In genomic region chr14:31604916-31605315, GRCm38 (mm10) we compare ENCODE assay signal across 10 mouse cellular contexts. TPM values are rescaled to one million over a fixed set of nuclear protein-coding genes. Genes with fewer than 3 reads are reported as not detected.
DNase-seq lines count a peak whose midpoint lies in the region; TF ChIP-seq lines count a peak whose summit lies in the region.
"Had no signal": no experiment of that assay in that cellular context is flagged by ENCODE, and none has a peak within 500 bp of the region (broad histone marks: within the 10 kb centered on the region; RNA-seq: fewer than 3 reads in every experiment).

No protein-coding gene starts in this region.

- no peak overlapping the region for H3K4me3 ChIP-seq in layer of hippocampus, adult 2 months
- H3K4me3 ChIP-seq: liver, embryonic 13.5 days had no signal

- no peak overlapping the region for H3K27ac ChIP-seq in layer of hippocampus, adult 2 months

- DNase-seq in layer of hippocampus, adult 2 months (ENCODE audit: low spot score in 2 of 2), result no peak
- DNase-seq in layer of hippocampus, postnatal 14 days (ENCODE audit: low spot score in 2 of 2), result no peak
- peak; percentile 60 for DNase-seq in adipocyte (ENCODE audit: low spot score)
- peak; percentile 25 to 40 for DNase-seq in cerebellum, postnatal 36 days
- DNase-seq in naive thymus-derived CD4-positive, alpha-beta T cell, adult 2 months (ENCODE audit: low read depth), result peak; percentile 25
- no peak for DNase-seq in urinary bladder, postnatal 36 days (ENCODE audit: low spot score in 2 of 2)
- no peak for DNase-seq in urinary bladder, postnatal 10 days (ENCODE audit: low spot score)
- no peak for DNase-seq in spleen, adult 12 weeks (ENCODE audit: low spot score)
- DNase-seq: liver, embryonic 13.5 days had no signal

- TF ChIP-seq CTCF in layer of hippocampus, adult 2 months (conservative IDR thresholded peaks at IDR 0.05), result peak; percentile 68

RNA-seq across cellular contexts. Expression of gene Colq, which starts 13.8 kb away (rescaled TPM):
- under 1 TPM in 1 of 2 experiments, not detected in 1; 0.41 TPM for total RNA-seq in layer of hippocampus, adult 2 months (2021)
- total RNA-seq in layer of hippocampus, postnatal 14 days (2021), result under 1 TPM; 0.32 to 0.43 TPM
- total RNA-seq: adrenal gland, postnatal 36 days had no signal

RNA-seq across cellular contexts. Expression of gene Gm49387, which starts 35.8 kb away (rescaled TPM):
- under 1 TPM in 1 of 2 experiments, not detected in 1; 0.95 TPM for total RNA-seq in layer of hippocampus, adult 2 months (2021)
- total RNA-seq in layer of hippocampus, postnatal 14 days (2021), result not detected
- total RNA-seq: adrenal gland, postnatal 36 days had no signal

RNA-seq across cellular contexts. Expression of gene Btd, which starts 35.9 kb away (rescaled TPM):
- total RNA-seq in layer of hippocampus, adult 2 months (2021), result 1 to 10 TPM; 9.6 TPM
- total RNA-seq in layer of hippocampus, postnatal 14 days (2021), result 10 to 100 TPM; 11.0 to 11.2 TPM

RNA-seq across cellular contexts. Expression of gene Hacl1, which starts 36.2 kb away (rescaled TPM):
- total RNA-seq in layer of hippocampus, adult 2 months (2021), result 1 to 10 TPM; 7.0 to 9.4 TPM
- total RNA-seq in layer of hippocampus, postnatal 14 days (2021), result 1 to 10 TPM; 7.7 to 9.9 TPM

Comparison
In these comparisons a context has a peak if more than half of its experiments do, and no peak if none do; other contexts are left out.
1. DNase-seq: peak in adipocyte (single experiment), cerebellum, postnatal 36 days (2 of 2) and naive thymus-derived CD4-positive, alpha-beta T cell, adult 2 months (single experiment); none in layer of hippocampus, adult 2 months (0 of 2), layer of hippocampus, postnatal 14 days (0 of 2), urinary bladder, postnatal 36 days (0 of 2), urinary bladder, postnatal 10 days (single experiment) and spleen, adult 12 weeks (single experiment).